Mouse (Mus musculus): ENCODE measurements around the gene Sec23ip.

GRCm38 (mm10) chr7:128824986-128825563 lies 80.3 kb downstream of the Sec23ip start:
- no peak for TF ChIP-seq CTCF (conservative IDR thresholded peaks at IDR 0.05 in 1 of 2, IDR thresholded peaks at IDR 0.05 in 1 of 2; ENCODE audit: low read depth in 2 of 2, low read length in 2 of 2)
- no peak for TF ChIP-seq PAX5 (IDR thresholded peaks at IDR 0.05; ENCODE audit: low read length)
- no peak for TF ChIP-seq ZC3H11A (IDR thresholded peaks at IDR 0.05; ENCODE audit: low read depth, low read length)
- TF ChIP-seq POLR2A (IDR thresholded peaks at IDR 0.05; ENCODE audit: low read depth, low read length) = no peak
- TF ChIP-seq SMC3 (IDR thresholded peaks at IDR 0.05; ENCODE audit: low read depth, low read length) = no peak
- no peak for TF ChIP-seq MAFK (IDR thresholded peaks at IDR 0.05; ENCODE audit: insufficient replicate concordance, low read length)
- TF ChIP-seq EP300 (IDR thresholded peaks at IDR 0.05; ENCODE audit: low read length) = no peak
- no peak for TF ChIP-seq NELFE (IDR thresholded peaks at IDR 0.05; ENCODE audit: low read depth, low read length)
- no peak for TF ChIP-seq NRF1 (IDR thresholded peaks at IDR 0.05; ENCODE audit: low read depth, low read length)
- TF ChIP-seq ZNF384 (IDR thresholded peaks at IDR 0.05; ENCODE audit: low read depth, low read length) = no peak
- TF ChIP-seq MAZ (IDR thresholded peaks at IDR 0.05; ENCODE audit: low read depth, low read length) = no peak
- TF ChIP-seq MEF2A (IDR thresholded peaks at IDR 0.05; ENCODE audit: borderline replicate concordance, low read depth, low read length) = no peak

All from CH12.LX (cell line).